Mouse (Mus musculus): ENCODE results near the gene Cacna1i. TPM values are rescaled to one million over a fixed set of nuclear protein-coding genes. Genes with fewer than 3 reads are reported as not detected.

Cacna1i gene
- polyA plus RNA-seq, 1 experiment from 2014 or later = not detected

GRCm38 (mm10) chr15:80256656-80257601 lies 30.1 kb upstream of the Cacna1i start:
- WGBS = 55% methylated on average over 12 of the region's 12 CpGs

GRCm38 (mm10) chr15:80257602-80258239 lies 29.3 kb upstream of the Cacna1i start:
- no peaks in the 10 kb centered on the region for H3K9me3 ChIP-seq
- H3K4me1 ChIP-seq = peaks cover 53% of the 10 kb centered on the region
- WGBS = 28% methylated on average over 4 of the region's 4 CpGs
- H3K9ac ChIP-seq = peak overlapping the region; percentile 100
- peaks cover 53% of the 10 kb centered on the region for H3K36me3 ChIP-seq
- H3K4me2 ChIP-seq = peak overlapping the region; percentile 90
- no peaks in the 10 kb centered on the region for H3K27me3 ChIP-seq (replicated peaks)
- peak overlapping the region; percentile 100 for H3K27ac ChIP-seq (replicated peaks)
- peak overlapping the region; percentile 100 for H3K4me3 ChIP-seq
- no peak for ATAC-seq (ENCODE audit: extremely low read depth, insufficient number of reproducible peaks, low FRiP score, low TSS enrichment)

More at GRCm38 (mm10) chr15:80256656-80257601, 30.1 kb upstream of the Cacna1i start:
- Histone ChIP-seq H3K27ac (replicated peaks) (peak overlapping the region; percentile 100), H3K9me3 (no peaks in the 10 kb centered on the region), H3K4me1 (peaks cover 57% of the 10 kb centered on the region), H3K4me3 (peak overlapping the region; percentile 100), H3K4me2 (peak overlapping the region; percentile 90), H3K27me3 (replicated peaks) (no peaks in the 10 kb centered on the region), H3K36me3 (peaks cover 60% of the 10 kb centered on the region), H3K9ac (peak overlapping the region; percentile 100)
- no peak for ATAC-seq (ENCODE audit: extremely low read depth, insufficient number of reproducible peaks, low FRiP score, low TSS enrichment)

- peak overlapping the region; percentile 100 for H3K27ac ChIP-seq (replicated peaks)
- ATAC-seq (ENCODE audit: extremely low read depth, insufficient number of reproducible peaks, low FRiP score, low TSS enrichment) = no peak
- peak overlapping the region; percentile 100 for H3K4me3 ChIP-seq
- H3K9me3 ChIP-seq = no peaks in the 10 kb centered on the region
- peak overlapping the region; percentile 100 for H3K9ac ChIP-seq
- H3K4me1 ChIP-seq = peaks cover 53% of the 10 kb centered on the region
- H3K36me3 ChIP-seq = peaks cover 49% of the 10 kb centered on the region
- 54% methylated on average over 11 of the region's 11 CpGs for WGBS
- H3K4me2 ChIP-seq = peak overlapping the region; percentile 90
- H3K27me3 ChIP-seq (replicated peaks) = no peaks in the 10 kb centered on the region
Observed at GRCm38 (mm10) chr15:80258240-80259170, 28.5 kb upstream of the Cacna1i start.

GRCm38 (mm10) chr15:80259406-80260045 lies 27.5 kb upstream of the Cacna1i start:
- no peak overlapping the region; the same call in 1 of the 2 replicates for H3K4me3 ChIP-seq
- no peak for ATAC-seq (ENCODE audit: extremely low read depth, insufficient number of reproducible peaks, low FRiP score, low TSS enrichment)
- no peak overlapping the region for H3K9ac ChIP-seq
- no peaks in the 10 kb centered on the region for H3K27me3 ChIP-seq (replicated peaks)
- 77% methylated on average over 8 of the region's 8 CpGs for WGBS
- H3K27ac ChIP-seq (replicated peaks) = peak overlapping the region; percentile 30; the same call in 1 of the 2 replicates
- peak overlapping the region; percentile 90; the same call in 1 of the 2 replicates for H3K4me2 ChIP-seq
- H3K36me3 ChIP-seq = peaks cover 49% of the 10 kb centered on the region
- no peaks in the 10 kb centered on the region for H3K9me3 ChIP-seq
- H3K4me1 ChIP-seq = peaks cover 47% of the 10 kb centered on the region

- no peak for ATAC-seq (ENCODE audit: extremely low read depth, insufficient number of reproducible peaks, low FRiP score, low TSS enrichment)
- Histone ChIP-seq H3K4me2 (no peak overlapping the region), H3K27ac (replicated peaks) (no peak overlapping the region), H3K36me3 (peaks cover 49% of the 10 kb centered on the region), H3K4me3 (no peak overlapping the region), H3K9ac (no peak overlapping the region), H3K9me3 (no peaks in the 10 kb centered on the region), H3K27me3 (replicated peaks) (no peaks in the 10 kb centered on the region), H3K4me1 (peaks cover 49% of the 10 kb centered on the region)
- WGBS = 15% methylated on average over 3 of the region's 3 CpGs
Observed at GRCm38 (mm10) chr15:80260677-80261076, 26.4 kb upstream of the Cacna1i start.

- H3K4me2 ChIP-seq = no peak overlapping the region
- peaks cover 47% of the 10 kb centered on the region for H3K36me3 ChIP-seq
- H3K9me3 ChIP-seq = no peaks in the 10 kb centered on the region
- H3K4me1 ChIP-seq = peaks cover 49% of the 10 kb centered on the region
- H3K4me3 ChIP-seq = no peak overlapping the region
- H3K27me3 ChIP-seq (replicated peaks) = no peaks in the 10 kb centered on the region
- no peak overlapping the region for H3K9ac ChIP-seq
- ATAC-seq (ENCODE audit: extremely low read depth, insufficient number of reproducible peaks, low FRiP score, low TSS enrichment) = no peak
- no peak overlapping the region for H3K27ac ChIP-seq (replicated peaks)
- 80% methylated on average over 7 of the region's 7 CpGs for WGBS
Observed at GRCm38 (mm10) chr15:80261100-80261499, 25.9 kb upstream of the Cacna1i start.

GRCm38 (mm10) chr15:80263610-80264575 lies 23.1 kb upstream of the Cacna1i start, which contains the start of gene Rps19bp1:
Rps19bp1 (minus strand) TSS chr15:80264315.
- Histone ChIP-seq H3K4me2 (peak within 1 kb of the TSS; percentile 89), H3K4me1 (peaks cover 23% of the 10 kb centered on the region), H3K27ac (replicated peaks) (peak within 1 kb of the TSS; percentile 67), H3K27me3 (replicated peaks) (peaks cover 3% of the 10 kb centered on the region; the same call in 1 of the 2 replicates), H3K4me3 (peak within 1 kb of the TSS; percentile 91), H3K36me3 (peaks cover 23% of the 10 kb centered on the region), H3K9ac (peak within 1 kb of the TSS; percentile 96), H3K9me3 (no peaks in the 10 kb centered on the region)
- WGBS = under 1% methylated on average over 65 of the region's 66 CpGs
- ATAC-seq (ENCODE audit: extremely low read depth, insufficient number of reproducible peaks, low FRiP score, low TSS enrichment) = peak; percentile 84

- Histone ChIP-seq H3K4me1 (peaks cover 17% of the 10 kb centered on the region), H3K4me2 (no peak overlapping the region), H3K4me3 (no peak overlapping the region), H3K9me3 (no peaks in the 10 kb centered on the region; the same call in 1 of the 2 replicates), H3K9ac (no peak overlapping the region), H3K27ac (replicated peaks) (no peak overlapping the region), H3K27me3 (replicated peaks) (peaks cover 3% of the 10 kb centered on the region; the same call in 1 of the 2 replicates), H3K36me3 (no peaks in the 10 kb centered on the region)
- ATAC-seq (ENCODE audit: extremely low read depth, insufficient number of reproducible peaks, low FRiP score, low TSS enrichment) = no peak
- WGBS = 0% methylated on average over 2 of the region's 2 CpGs
Observed at GRCm38 (mm10) chr15:80266281-80266680, 20.8 kb upstream of the Cacna1i start.

- ATAC-seq (ENCODE audit: extremely low read depth, insufficient number of reproducible peaks, low FRiP score, low TSS enrichment) = no peak
- H3K4me2 ChIP-seq = no peak overlapping the region
- H3K9me3 ChIP-seq = no peaks in the 10 kb centered on the region; the same call in 1 of the 2 replicates
- no peak overlapping the region for H3K4me3 ChIP-seq
- peaks cover 51% of the 10 kb centered on the region for H3K27me3 ChIP-seq (replicated peaks)
- no peaks in the 10 kb centered on the region for H3K36me3 ChIP-seq
- H3K4me1 ChIP-seq = no peaks in the 10 kb centered on the region
- no peak overlapping the region for H3K9ac ChIP-seq
- WGBS = 62% methylated on average over 3 of the region's 3 CpGs
- H3K27ac ChIP-seq (replicated peaks) = no peak overlapping the region
Observed at GRCm38 (mm10) chr15:80271858-80272396, 15.1 kb upstream of the Cacna1i start.
